Mouse (Mus musculus) G1E (cell line): Measurements from ENCODE around the gene Mtor.

Experiments
- CTCF ChIP-seq: IDR thresholded peaks from 2 replicates; pipeline ENCODE4 v1.5.1; 2012; ENCODE audit warnings: low read depth, low read length, inconsistent platforms, mixed read lengths
- GATA1 ChIP-seq: IDR thresholded peaks from 2 replicates; pipeline ENCODE4 v1.6.1; 2012; ENCODE audit warnings: borderline replicate concordance, low read length, inconsistent platforms, mixed read lengths
- GATA2 ChIP-seq: IDR thresholded peaks from 2 replicates; pipeline ENCODE4 v1.6.1; 2012; ENCODE audit warnings: low read depth, low read length, inconsistent platforms, borderline replicate concordance
- TAL1 ChIP-seq: conservative IDR thresholded peaks from 2 replicates; pipeline ENCODE4 v1.6.1; 2012; ENCODE audit warnings: low read depth, low read length, inconsistent platforms, mixed read lengths

DNA sequence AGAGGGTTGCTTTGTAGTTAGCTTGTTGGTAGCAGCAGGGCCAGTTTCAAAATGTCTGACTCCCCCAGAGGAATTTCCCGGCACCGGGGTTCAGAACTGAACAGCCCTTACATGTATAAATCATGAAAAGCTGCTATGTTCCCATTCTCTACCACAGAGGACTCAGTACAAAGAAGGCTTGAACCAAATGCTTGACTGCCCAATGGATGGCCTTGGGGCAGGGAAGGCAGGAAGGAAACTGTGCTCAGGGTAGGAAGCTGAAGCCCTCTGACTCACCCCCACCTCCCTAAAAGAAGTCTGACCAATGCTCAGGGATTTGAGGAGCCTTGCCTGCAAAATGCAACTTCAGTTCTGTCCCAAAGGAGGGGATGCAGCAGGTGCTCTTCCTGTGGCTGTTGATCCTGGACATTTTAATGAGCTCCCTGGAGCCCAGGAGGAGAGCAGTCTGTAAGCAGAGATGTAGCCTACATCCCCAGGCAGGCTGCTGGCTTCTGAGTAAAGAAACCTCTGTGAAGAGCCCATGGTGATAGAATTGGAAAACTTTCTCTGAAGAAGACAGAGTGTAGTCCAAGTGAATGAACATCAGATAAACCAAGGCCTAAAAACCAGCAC lies 33.3 kb downstream of the Mtor start:
- TF ChIP-seq TAL1: no peak
- TF ChIP-seq CTCF: no peak
- TF ChIP-seq GATA1: no peak
- no peak for TF ChIP-seq GATA2
